Mouse (Mus musculus): Measurements from ENCODE around the gene Snhg11.
A peak's percentile ranks its signal among the peaks of the same experiment; 100 is the strongest.

Gene Snhg11

DNA sequence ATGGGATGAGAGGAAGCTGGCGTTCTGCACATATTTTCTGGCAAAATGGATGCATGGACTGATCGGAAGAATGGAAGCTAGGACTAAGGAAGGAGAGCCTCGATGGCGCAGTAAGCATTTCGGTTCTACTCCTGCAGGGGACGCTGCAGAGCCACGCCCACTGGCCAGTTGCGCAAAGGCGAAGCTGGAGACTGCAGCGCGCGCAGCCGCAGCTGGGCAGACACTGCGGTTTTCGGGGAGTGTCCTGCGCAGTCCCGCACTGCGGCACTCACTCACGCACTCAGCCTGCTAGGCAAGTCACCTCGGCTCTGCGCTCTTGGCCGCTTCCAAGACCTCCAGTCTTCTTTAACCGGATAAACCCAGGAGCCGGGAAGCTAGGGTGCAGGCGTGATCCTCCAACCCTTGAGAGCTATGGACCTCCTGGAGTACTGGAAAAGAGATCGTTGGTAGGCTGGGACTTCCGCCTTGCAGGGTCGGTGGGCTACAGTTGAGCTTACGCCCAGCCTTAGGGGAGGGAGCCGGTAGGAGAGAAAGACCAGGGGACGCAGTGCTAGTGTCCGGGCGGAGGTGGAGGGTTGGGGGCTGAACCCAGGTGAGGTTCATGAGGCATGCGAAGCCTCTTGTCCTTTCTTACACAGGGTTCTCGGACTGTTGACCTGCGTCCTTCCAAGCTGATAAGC lies at the start of gene Snhg11:
Snhg11 (plus strand) TSS at position 196 of the 680 bp plus-strand sequence.
- DNase-seq, result peak; percentile 94

DNA sequence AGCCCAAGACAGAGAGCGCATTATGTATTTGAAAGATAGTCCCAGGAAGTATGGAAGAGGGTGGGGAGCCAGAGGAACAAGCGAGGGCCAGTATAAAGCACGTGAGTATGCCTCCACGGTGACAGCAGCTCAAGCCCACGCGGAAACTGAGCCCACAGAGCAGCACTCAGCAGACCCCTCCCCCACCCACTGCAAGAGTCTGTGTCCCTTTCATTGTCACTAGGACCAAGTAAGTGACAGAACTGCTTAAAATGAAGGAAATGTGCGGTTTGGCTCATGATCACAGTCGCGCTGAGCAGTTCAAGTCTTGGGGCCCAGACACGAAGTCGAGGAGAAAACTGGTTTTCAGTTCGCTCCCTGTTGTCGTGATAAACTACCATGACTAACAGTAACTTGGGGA lies 41.1 kb upstream of the Snhg11 start:
- no peak for DNase-seq

DNA sequence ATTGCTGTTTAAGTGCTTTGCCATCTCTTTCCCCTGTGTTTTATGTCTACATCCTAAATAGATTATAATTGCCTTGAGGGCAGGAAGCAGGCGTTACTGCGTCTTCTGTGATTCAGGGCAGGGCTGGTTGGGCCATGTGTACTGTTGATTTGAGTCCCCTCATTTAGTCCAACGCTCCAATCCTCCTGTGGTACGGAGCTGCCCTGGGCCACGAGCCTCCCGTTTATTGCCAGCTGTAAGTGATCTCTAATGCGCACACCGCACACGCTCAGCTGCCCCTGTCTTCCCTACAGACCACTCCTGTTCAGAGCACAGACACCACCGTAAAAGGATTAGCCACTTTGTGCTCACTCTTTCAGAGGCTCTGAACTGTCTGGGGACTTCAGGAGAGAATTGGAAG lies 37.7 kb upstream of the Snhg11 start:
- DNase-seq, result no peak

DNA sequence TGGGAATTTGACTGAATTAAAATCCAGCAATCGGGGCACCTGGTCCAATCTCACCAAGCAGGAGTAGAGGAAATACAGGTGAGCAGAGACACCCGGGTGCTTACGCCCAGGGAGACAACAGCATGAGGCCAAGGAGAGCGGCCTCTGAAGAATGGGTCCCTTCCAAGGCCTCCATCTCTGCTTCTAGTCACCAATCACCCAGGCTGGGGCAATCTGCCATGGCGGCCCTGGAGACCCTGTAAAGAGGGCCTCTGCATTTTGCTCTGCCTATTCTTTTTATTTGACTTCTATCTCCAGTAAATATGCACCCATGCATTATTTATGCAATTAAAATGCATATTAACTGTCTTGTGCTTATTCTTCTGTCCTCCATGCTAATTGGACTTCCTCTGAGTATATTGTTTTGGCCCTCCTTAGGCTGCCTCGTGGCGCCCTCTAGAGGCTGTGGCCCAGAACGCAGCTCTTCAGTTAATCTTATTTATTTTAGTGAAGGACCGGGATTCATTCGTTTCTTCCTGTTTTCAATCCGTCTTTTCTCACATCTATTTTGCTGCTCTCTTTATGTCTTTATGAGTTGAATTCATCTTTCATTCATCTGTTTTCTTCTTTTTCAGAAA lies 35.4 kb upstream of the Snhg11 start:
- peak; percentile 43 for DNase-seq

DNA sequence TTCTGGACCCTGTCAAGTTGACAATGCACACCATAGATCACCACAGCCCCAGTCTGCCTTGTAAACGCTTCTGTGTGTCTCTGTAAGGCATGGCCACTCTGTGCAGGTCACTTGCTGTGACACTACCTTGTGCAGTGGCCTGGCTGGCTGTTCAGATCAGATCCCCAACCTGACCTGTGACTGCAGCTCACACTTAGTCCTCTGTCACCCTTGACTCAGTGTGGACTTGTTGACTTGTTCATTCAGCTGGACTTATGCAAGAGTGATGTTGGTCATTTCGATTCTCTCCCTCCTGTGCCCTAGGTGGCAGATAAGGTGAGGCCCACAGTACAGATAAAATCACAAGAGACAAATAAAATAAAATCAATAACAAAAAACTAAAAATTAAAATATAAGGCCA lies 34.1 kb upstream of the Snhg11 start:
- no peak for DNase-seq

DNA sequence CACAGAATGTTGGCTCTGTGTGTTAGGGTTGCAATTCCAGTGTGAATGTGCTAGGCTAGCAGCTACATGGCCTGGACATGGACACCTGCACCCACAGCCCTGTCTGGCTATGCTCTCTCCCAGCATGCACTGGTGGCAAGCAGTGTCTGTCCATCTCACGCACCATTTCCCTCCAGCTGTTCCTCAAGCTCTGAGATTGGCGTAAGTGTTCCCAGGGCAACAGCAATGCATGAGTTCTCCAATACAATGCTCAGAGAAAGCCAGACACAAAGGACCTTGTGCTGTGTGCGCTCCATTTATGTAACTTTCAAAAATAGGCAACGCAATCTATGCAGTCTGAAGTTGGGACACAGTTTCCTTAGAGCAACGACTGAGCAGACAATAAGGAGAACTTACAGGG lies 31.9 kb upstream of the Snhg11 start:
- DNase-seq, result no peak

DNA sequence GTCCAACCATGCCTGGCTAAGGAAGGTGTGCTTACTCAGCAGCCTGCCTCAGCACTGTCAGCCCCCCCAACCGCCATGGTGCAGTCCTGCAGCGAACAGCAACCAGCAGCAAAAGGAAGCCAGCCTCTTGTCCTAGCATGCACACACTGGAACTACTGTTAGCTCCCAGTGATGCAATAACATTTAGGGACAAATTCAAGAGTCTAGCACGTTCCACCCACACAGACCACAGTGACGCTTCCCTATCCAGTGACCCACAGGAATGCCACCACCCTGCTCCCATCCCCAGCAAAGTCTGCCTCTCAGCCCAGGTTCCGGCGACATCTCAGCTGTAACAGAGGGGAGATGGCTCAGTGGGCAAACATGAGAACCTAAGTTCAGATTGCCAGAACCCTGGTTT lies 29.0 kb upstream of the Snhg11 start:
- no peak for DNase-seq

DNA sequence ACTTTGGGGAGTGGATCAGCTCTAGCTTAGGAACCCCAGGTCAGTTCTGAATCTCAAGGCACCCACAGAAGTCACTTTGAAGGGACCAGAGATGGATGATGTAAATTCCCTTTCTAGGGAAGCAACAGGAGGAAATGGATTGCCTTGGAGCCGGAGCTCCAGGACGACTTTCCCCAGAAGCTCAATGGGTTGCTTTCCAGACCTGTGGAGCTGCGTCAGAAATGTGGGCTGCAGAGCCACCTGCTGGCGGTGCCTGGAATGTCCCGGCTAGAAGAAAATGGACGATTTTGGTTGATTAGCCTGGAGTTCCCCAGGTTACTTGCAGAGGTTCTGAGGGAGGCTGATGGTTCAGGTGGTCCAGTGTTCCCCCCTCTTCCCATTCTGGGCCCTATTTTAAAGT lies 27.6 kb upstream of the Snhg11 start:
- peak; percentile 53 for DNase-seq

DNA sequence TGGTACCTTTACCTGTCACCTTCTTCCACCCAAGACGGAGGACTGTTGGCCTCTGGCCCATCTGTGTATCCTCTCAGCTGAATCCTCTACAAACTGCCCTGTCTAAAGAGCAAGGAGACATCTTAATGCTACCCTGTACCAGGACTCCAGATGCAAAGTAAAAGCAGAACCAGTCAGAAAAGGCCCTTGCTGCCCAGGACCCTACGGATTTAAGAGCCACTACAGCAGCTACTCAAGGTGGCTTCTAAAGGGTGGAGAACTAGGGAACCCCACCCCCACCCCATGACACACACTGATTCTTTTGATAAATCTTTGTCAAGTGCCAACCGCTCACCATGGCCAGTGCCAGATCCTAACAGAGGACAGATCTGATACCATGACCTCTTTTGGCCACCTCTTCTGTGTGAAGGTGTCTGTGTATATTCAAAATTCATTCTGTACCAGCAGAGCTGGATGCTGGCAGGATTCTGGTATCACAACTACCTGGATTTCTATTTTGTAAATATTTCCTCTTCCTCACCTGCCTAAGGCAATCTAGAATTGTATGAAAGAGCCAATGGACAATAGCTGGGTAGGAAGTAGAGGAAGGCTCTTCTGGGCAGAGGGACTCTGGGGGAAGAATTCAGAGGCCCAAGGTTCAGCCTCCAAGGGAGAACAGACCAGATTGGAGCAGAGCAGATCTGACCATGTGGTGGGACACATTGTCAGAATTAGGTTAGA lies 22.5 kb upstream of the Snhg11 start:
- DNase-seq, result no peak

DNA sequence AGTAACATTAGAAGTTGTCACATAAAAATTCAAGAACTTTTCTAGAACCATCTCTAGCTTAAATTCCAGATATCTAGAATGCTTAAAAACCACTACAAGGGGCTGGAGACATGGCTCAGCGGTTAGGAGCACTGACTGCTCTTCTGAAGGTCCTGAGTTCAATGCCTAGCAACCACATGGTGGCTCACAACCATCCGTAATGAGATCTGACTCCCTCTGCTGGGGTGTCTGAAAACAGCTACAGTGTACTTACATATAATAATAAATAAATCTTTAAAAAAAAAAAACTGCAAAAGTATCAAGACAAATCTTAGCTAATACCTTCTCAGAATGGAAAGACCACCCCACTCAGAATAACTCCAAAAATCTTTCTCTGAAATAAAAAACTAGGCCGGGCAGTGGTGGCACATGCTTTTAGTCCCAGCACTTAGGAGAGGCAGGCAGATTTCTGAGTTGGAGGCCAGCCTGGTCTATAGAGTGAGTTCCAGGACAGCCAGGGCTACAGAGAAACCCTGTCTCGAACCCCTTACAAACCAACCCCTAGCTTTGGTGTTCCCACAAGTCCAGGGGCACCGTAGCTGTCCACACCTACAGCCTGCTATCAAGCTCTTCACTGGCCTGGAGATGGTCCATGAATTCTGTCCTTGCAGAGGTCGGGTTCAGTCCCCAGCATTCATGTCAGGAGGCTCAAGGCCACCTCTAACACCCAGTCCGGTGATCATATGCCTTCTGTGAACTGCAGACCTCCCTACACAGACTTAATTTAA lies 20.9 kb upstream of the Snhg11 start:
- DNase-seq, result no peak

DNA sequence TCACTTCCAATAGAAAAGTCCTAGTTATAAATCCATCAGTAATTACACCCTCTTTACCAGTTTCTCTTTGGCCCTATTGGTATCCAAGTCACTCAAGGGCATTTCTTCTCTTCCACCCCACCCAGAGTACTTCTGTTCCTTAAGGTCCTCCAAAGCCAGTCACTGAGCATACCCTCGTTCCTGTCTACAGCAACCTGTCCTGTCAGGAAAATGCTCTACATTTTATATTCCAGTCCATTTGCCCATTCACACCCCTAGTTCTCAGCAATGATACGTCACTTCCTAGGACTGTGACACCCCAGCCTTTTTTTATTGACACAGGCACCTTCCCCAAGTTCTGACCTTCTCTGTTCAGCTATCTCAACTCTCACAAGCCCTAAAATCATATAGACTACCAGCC lies 20.2 kb upstream of the Snhg11 start:
- no peak for DNase-seq

DNA sequence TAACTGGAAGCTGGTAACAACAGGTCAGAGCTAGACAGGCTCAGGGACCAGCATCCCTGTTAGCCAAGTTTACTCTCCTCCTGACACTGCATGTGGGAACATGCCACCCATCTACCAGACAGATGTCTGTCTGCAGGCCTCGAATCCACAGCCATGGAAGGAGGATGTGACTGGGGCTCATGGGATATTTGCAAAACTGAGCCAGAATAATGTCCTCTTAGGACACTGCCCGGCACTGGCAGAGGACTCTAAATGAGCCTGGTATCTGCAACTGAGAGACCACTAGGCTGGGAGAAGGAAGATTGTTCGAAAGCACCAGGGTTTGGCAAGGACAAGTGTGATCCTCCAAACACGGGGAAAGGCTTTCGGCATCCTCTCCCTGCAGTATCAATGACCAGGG lies 19.3 kb upstream of the Snhg11 start:
- DNase-seq, result no peak

DNA sequence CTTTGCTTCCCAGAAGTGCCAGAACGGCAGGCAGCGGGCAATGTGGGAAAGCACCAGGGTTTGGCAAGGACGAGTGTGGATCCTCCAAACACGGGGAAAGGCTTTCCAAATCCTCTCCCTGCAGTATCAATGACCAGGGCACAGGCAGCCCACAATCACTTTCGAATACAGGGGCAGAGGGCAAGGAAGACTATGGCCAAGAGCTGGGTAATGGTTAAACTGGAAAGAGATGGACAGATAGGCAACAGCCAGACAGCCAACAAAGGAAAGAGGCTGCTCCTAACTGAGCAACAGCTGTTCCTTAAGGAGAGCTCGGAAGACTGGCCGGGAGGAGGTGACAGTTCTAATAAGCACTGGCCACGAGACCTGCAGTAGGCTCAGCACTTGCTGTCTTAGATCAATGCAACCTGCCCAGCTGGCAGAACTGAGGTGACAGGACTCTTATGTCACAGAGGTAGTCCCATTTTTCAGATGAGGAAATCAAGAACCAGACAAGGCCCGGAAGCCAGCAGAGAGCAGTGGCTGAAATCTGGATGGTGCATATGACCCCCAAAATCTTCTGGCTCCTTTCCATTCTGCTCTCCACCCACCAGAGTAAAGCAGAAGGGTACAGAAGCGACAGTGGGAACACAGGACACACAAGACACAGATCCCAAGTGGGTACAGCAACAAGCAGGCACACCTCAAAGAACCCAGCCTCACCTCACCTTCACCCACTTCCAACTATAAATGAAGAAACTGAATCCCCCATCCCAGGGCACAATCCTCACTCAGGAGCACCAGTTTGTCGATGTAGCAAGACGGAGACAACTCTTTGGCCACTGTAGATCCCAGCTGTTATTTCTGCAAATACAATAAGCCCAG lies 15.4 kb upstream of the Snhg11 start:
- DNase-seq, result no peak

DNA sequence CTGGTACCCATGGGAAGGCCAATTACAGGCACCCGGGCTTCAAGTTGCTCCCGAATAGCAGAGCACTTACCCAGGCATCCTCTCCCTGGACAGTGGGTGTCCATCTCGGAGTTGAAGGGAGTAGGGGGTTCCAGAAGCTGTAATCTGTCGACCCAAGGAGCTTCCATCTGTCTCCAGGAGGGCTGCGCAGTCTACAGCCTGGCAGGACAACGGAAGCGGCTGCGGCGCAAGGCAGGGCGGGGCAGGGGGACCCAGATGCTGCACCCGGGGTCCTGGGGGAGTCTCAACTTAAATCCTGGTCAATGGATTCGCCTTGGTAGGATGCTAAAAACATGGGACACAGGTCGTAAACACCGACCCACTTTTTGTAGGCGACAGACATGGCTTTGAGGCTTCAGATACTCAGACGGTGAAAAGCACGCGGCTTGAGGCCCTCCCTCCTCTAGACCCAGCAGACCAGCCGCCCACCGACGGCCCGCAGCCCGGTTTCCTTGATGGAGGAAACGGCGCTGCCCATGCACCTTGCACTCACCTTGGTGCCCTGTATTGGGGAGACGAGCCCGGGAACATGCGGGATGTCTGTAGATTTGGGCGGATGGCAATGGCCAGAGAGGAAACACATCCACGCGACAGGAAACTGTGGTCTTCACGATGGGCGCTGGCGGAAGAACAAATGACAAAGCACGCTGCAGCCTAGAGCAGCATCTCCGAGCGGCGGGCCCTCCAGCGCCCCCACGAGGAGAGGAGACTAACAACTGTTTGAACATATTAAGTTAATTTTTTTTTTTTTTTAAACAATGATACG lies 14.4 kb upstream of the Snhg11 start:
- peak; percentile 87 for DNase-seq

DNA sequence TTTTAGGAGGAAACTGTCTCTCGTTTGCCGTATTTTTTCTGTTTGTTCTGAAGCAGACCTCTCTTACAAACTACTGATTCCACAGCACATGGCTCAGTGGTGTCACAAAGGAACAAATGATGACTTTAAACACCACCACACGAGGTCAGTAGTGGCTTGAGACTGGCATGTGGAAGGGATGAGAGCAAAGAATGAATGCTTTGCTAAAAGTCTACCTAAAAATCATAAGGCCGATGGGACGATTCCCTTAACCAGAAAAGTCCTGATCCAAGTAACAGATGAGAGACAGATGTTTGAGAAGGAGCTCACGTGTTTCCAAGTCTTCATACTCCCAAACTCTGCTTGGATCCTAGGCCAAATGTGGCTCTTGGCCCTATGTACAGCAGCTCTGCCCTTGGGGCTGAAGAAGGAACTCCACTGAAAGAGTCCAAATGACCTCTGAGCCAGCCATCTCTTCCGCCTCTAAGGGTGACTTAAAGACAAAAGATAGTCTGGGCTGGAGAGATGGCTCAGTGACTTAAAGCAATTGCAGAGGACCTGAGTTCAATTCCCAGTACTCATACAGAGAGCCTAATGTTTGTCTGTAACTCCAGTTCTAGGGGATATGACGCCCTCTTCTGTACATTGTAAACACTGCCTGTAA lies 13.6 kb upstream of the Snhg11 start:
- DNase-seq, result no peak

DNA sequence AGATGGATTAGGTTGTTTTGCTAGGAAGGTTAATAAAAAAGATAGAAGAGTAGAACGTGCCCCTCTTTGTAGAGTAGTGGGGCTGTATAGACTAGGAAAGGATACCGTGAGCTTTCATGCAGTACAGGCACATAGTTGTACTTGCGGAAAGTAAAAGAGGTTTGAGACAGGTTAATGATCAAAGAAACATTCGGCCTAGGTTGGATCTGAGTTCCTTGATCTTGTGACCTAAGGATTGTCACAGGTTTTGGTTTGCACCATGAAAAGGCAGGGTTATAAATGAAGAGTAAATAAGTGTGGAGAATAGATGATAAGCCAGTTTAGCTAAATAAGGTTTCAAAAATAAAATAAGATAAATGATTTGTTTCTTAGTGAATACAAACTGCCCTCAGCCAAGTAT lies 11.3 kb upstream of the Snhg11 start:
- DNase-seq, result no peak

DNA sequence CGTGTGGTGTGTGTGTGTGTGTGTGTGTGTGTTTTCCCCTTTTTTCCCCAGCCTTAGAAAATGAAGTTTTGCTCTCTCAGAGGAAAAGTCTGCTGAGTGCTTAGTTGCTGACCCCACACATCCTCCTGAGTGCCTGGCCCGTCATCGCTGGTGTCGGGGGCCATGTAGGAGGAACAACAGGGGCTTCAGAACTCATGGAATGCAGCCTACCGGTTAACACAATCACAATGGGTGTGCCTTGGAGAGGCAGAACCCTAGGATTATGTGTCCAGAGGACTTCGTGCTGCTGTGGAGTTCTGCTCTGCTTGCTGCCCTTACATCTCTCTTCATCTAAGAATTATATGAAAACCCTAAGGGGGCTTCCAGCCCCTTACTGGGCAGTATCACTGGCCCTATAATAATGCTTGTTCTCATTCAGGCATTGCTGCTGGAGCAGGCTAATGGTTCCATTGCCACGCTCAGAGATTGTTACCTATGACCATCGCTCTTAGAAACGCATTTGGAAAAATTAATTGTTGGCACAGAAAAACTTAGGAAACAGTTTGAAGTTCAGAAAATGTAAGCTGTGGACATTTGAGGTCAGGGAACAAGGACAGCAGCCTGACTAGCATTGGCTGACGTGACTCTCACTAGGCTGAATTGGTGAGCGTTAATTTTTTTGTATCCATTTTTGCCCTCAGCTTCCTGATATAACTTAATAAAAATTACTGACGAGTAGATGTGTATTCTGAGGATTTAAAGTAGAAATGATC lies 10.2 kb upstream of the Snhg11 start:
- DNase-seq, result no peak

DNA sequence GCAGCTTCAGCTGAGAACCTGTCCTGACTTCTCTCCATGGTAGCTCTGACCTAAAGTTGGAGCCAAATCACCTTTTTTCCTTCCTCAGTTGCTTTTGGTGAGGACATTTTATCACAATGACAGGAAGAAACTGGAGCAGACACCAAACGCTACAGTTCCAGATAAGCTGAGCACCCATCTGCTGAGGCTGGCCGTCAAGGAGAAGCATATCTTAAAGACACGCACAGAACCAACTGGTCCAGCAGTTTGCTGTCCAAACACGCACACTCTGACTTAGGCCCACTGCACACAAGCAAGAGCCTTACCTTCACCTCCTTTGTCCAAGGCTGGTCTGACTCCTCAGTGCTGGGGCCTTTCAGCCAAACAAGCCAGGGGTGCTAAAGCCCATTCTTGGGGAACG lies 7.8 kb upstream of the Snhg11 start:
- DNase-seq, result no peak

DNA sequence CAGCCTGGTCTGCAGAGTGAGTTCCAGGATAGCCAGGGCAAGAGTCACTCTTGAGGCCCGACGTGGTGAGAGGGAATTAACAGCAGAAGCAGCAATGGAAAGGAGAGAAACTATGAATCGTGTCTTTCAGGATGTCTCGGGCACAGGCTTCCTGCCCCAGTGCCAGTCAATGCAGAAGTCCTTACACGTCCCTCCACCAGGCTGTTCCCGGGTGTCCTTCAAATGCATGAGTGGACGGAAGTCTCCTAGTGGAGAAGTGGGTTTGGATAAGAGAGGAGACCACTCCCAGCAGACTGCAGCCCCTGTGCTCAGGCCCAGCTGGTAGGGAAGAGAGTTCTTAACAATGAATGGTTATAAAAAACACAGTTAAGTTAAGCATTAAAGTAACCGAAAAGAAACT lies 7.1 kb upstream of the Snhg11 start:
- DNase-seq, result no peak

DNA sequence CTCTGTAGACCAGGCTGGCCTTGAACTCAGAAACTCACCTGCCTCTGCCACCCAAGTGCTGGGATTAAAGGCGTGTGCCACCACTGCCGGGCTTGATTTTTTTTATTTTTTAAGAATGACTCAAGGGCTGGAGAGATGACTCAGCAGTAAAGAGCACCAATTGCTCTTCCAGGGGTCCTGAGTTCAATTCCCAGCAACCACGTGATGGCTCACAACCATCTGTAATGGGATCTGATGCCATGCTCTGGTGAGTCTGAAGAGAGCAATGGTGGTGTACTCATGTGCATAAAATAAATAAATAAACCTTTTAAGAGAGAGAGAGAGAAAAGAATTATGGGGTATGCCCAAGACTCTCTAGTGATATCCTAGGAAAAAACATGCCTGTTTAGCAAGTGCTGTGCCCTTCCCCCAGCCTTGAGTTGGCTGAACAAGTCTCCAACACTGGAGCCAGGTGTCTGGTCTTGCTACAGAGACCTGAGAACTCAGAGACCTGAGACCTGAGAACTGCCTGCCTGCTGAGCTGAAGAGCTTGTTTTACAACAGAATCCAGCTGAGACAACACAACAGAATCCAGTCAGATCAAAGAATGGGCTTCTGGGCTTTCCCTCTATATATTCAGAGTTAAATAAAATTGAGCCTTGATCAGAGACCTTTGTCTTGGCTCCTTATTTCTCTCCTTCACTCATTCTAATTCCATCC lies 5.8 kb upstream of the Snhg11 start:
- DNase-seq, result no peak

Measured in right cerebral cortex, adult 18-20 months (tissue).